Mouse (Mus musculus) thymus, postnatal 4 days (tissue): ENCODE results near the gene Alkbh7.

ENCODE experiments used
- DNase-seq: peaks from one replicate; pipeline ENCODE4 v3.0.0; 2021

Alkbh7 gene

DNA sequence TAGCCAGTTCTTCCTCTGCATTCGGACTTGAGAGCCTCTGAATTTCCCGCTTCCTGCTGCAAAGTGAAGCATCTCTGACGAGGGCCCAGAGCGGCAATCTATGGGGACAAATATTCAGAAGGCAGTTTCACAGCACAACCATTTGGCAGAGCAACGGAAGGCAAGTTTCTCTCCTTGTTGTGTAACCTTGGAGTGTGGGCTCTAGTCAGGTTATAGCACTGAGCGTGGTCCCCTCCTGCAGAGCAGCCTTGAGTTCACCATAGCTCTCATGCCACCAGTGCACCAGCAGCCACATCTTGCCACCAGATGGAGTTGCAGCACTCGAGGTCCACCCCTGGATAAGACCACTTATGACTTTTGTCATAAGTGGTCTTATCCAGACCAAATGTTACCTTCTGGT is 8.7 kb upstream of the Alkbh7 start:
- DNase-seq, result no peak

DNA sequence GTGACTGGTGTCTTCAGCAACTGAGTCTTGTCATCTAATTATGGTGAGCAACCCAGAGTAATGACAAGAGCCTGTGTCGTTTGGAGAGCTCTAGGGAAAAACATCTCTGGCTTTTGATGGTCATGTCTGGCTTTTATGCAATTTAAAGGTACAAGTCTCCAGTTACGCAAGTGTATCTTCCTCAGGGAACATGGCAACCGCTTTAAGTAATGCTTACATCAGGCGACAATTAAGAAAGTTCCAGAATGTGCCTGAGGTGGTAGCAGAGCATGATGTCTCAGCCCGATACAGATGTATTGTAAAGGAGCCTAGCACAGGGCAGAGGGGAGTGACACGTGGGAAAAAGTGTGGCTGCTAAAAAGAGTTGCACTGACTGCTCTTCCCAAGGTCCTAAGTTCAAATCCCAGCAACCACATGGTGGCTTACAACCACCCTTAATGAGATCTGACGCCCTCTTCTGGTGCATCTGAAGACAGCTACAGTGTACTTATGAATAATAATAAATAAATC is 8.2 kb upstream of the Alkbh7 start:
- no peak for DNase-seq

DNA sequence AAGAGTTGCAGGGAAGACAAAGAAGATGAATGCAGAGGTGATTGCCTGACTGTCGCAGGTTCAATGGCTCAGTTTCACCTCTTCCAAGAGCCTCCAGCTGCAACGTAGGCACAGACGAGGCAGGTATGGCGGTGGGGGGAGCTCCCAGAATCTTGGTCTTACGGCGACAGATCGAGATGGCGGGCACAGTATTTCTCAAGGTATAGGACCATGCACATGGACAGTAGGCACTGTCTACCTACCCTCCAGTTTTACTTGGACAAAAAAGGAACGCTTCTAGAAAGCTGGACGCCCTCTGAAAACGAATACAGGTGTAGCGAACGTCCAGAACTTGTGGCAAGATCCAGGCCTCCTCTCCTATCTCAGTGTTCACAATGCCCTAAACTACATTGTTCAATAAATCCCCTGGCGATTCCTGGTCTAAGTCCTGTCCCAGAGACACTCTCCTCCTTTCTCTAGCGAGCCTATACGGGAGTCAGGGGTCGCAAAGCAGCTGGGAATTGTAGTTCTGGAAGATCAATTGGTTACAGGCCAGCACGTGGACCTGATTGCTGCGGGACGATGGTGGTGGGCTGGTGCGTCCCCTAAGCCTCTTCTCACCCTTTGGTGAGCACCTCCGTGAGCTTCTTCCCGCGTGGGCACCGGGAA is 7.5 kb upstream of the Alkbh7 start:
- DNase-seq, result peak; percentile 48

DNA sequence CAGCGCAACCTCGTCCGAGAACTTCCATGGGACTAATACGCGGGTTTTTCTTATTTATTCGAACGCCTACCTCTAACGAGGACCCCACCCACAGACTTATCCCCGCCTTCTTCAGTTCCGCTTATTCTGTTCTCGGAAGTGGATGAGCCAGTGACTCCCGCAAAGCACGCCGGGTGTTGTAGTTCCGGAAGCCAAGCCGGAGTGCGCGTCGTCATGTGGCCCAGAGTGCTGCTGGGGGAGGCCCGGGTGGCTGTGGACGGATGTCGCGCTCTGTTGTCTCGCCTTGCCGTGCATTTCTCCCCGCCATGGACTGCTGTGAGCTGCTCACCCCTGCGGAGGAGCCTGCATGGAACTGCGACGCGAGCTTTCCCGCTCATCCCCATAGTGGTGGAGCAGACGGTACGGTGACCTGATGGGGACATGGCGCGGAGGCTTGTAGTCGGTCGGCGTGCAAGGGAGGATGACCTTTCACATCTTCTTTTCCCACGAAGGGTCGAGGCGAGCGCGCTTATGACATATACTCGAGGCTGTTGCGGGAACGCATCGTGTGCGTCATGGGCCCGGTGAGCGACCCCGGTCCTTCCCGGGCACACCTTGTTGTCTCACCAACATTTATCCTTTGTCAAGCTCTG is 6.9 kb upstream of the Alkbh7 start, which contains the start of gene Clpp:
Gene Clpp (plus strand): TSS at position 191 of the 632 bp plus-strand sequence.
- DNase-seq, result peak; percentile 96

DNA sequence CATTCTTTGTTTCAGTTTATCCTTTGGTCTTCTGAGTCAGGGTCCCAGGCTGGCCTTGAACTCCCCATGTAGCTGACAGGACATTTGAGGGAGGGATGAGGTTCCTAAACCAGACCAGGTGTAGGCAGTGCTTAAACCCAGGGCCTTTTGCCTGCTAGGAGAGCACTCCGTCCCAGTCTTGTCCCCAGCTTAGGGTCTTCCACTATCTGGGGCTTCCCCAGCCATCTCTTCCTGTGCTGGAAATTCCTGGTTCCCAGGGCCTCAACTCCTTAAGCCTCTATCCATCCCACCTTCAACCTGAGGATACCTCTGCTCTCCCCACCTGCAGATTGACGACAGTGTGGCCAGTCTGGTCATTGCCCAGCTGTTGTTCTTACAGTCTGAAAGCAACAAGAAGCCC is 6.2 kb upstream of the Alkbh7 start:
- DNase-seq, result peak; percentile 9

DNA sequence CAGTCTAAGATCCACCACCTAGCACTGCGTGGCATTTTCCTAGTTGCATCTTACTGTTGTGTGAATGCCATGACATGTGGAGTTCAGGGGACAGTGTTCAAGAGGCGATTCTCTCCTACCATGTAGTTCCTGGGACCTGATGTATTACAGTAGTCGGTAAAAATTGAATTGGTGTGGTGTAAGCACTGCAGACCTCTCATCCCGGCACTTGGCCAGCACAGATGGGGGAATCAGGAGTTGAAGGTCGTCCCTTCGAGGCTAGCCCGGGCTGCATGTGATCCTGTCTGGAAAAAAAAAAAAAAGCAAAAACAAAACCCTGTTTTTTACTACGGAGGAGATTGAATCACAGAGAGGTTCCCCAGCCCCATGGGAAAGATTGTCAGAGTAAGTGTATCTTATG is 2.1 kb upstream of the Alkbh7 start:
- DNase-seq, result no peak

DNA sequence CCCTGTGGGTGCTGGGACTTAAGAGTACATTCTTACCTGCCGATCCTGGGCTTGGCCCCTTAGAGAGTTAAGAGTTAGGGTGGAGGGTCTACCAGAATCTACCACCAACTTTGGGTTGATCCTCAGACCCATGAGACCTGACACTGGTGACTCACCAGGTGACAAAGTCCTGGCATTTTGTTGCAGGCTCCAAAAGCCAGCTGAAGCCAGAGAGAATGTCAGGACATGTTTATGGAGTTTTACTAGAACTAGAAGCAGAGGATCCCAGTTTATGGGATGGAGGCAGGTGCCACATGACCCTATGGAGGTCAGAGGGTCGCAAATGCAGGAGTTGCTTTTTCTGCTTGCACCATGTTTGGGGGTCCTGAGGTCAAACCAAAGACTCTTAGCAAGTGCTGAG is 633 bp upstream of the Alkbh7 start:
- no peak for DNase-seq

DNA sequence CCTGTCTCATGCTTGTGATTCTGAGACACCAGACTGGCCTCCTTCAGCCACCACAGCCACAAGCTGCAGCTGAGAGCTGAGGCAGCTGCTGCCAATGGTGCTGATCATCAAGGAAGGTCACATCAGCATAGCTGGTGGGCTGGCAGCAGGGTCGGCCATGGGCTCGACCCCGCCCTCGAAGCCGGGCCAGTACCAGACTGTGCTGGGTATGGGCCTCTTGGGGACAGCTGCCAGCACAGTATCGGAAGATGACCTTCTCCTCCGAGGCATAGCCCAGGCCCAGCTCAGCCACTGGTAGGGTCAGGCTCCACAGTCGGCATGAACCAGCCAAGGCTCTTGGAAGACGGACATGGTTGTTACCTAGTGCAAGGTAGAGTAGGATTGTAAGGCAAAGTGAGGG is 2.3 kb downstream of the Alkbh7 start:
- DNase-seq, result no peak

DNA sequence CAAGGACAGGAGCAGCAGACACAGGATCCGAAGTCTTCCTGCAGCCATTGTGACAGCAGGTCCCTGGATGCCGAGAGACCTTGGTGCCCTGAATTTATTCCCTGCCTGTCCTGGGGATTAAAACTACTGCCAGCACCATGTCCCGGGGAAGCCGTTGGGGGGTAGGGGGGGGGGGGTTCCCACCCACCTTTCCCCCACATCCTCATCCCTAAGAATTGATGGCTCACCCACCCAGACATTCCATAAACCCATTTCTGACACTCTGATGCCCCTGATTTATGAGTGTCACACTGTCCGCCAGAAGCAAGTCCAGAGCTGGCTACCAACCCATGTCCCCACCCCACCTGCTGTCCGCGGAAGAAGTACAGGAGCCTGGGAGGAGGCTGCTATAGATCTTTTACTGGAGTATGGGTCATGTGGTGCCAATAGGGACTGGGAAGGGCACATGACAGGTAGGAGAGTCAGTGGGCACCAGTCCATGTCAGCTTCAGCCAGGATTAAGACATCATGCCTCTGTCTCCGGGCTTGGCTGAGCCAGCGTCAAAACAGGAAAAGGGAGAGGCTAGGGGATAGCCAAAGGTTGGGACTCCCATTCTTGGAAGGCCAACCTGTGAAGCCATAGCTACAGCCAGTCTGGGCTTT is 3.0 kb downstream of the Alkbh7 start, which contains the start of gene Pspn:
Gene Pspn (minus strand): TSS at position 51 of the 642 bp plus-strand sequence.
- no peak for DNase-seq

DNA sequence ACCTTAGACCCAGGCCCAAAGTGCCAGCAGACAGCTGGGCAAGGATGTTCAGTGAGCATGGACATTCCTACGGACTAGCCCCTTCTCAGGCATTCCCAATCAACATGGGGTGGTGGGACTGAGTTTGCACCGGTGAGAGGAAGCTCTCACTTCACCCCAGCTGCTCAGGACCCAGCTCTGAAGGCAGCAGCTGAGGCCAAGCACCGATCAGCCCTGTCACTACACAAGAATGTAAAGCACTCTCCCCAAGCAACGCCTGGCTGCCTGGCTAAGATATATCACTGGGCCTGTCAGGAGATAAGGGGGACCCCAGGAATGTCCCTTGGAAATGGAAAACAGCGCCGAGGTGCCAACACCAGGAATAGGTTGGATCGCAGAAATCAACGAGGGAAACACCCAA is 4.1 kb downstream of the Alkbh7 start:
- no peak for DNase-seq

DNA sequence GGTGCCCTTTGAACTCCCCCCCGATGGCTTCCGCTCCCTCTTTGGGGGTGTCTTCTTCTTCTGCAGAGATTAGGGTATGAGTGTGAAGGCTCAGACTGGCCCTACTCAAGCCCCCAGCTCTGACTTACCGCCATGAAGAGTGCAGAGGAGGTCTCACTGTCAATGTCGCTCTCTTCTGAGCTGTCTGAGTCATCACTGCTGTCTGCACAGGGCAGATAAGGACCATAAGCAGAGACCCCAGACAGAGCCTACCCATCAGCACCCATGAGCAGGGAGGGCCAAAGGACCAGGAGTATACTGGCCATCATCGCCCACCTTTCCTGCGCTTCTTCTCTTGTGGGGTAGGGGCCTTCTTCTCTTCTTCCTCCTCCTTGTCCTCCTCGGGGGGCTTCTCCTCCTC is 6.9 kb downstream of the Alkbh7 start:
- DNase-seq, result no peak

DNA sequence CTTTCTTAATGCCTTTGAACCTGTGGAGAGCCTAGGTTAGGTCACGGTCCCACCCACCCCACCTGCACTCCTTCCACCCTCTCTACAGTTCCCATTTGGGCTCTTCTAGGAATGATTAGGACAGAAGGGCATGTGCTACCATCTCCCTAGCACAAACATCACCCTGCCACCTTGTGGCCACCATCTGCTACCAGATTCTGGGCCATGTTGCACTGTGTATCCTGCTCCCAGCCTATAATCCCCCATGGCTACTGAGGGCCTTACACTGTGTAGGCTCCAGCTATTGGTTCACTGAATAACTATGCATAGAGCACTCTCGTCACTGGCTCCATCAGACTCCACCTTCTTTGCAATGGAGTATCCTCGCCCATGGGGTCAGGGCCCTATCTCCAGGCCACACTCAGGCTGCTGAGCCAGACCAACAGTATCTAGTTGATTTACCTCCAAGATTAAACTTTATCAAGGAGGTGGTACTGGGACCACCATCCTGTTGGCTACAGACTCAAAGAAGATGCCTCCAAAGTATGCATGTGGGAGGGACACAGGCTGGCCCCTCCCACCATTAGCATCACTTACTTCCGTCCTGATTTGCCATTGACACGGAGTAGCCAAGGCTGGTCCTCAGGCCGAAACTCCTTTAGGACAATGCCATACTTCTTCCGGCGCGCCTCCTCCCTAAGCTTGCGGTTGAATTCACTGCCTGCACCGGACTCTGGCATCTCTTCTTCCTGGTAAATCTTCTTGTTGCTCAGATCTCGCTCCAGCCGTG is 10.2 kb downstream of the Alkbh7 start:
- DNase-seq, result no peak

DNA sequence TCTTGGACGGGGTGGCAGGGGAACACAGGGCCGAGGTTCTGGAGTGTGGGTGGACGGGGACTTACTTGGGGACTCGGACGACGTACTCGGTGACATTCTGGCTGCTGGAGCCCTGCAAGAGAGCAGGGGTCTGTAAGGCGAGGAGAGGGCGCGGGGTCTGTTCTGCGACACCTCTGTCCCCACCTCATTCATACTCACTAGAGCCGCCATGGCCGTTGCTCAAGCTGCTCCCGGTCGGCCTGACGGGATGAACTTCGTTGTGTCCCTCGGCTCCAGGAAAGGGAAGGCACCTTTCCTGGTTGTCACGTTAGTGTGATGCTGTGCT is 13.7 kb downstream of the Alkbh7 start:
- no peak for DNase-seq

DNA sequence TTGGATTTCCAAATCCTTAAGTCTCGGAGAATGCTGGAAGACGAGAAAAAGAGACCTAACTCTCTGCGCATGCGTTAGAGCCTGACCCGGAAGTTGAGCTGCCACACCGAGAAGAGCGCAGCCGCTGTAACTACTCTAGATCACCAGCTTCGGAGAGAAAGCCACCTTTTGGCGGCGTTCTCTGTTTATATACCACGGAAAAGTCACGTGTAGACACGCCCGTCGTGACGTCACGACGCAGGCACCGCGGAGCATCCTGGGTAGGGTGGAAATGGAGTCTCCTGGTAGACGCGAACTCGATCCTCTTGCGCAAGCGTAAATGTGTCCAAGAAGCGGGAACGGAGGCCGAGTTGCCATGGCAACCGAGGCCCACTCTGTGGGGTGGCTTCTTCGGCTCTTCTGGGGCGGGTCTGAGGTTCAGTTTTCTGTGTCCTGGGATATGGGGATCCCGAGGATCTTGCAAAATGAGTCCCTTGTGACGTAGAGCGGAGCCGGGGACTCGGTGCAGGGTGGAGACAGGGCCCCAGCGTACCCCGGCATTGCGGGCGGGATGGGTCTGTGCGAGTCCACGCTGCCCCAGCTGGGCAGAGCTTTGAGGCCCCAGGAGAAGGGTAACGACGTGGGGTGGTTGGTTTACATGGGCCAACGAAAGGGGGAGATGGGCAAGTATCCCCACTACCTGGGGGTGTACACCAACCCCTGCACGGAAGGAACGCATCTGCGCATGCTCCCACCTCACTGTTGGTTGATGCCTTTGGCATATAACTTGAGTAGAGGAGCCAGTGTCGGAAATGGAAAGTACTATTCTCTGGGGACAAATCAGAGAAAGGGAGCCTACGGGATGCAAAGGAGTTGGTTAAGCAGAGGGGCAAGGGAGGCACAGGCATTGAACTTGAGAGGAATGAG is 14.3 kb downstream of the Alkbh7 start, which contains the start of the genes Gtf2f1 and Gm17949:
Gene Gtf2f1 (minus strand): TSS at position 53 of the 906 bp plus-strand sequence.
Gene Gm17949 (plus strand): TSS at position 234 of the 906 bp plus-strand sequence.
- DNase-seq, result peak; percentile 92

DNA sequence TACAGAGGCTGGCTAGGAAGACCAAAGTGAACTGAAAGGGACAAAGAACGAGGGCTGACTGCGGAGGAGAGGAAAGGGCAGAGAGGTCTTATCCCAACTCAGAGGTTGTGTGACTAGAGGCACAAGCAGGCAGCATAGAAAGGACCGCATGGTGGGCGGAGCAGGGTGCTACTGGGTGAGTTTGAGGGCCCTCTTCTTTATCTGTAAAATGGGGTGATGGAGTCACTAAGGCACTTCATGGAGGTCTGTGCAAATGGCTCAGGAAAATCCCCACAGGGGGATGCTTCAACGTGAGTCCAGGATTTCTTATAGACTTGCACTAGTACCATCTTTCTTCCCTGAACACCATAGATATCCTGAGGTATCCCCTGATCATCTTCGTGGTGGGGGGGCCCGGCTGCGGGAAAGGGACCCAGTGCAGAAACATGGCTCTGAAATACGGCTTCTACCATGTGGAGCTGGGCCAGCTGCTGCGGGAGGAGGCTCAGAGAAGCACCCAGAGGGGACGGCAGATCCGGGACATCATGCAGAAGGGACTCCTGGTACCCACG is 15.2 kb downstream of the Alkbh7 start:
- DNase-seq, result peak; percentile 35

DNA sequence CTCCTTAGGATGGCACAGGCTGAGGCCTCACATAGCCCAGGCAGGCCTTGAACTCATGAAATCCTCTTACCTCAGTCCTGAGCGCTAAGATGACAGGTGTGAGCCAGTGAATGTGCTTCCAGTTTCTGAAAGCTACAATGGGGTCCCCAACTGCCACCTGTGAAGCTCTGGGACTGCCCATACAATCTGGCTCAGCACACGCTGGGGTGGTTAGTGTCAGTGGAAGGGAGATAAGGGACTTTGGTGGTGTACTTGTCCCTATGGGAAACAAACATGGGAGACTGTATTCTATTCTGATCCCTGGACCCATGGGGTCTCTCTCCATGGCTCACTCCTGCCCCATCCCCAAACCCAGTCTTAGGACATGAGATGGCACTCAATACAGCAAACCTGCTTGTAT is 22.6 kb downstream of the Alkbh7 start:
- no peak for DNase-seq

DNA sequence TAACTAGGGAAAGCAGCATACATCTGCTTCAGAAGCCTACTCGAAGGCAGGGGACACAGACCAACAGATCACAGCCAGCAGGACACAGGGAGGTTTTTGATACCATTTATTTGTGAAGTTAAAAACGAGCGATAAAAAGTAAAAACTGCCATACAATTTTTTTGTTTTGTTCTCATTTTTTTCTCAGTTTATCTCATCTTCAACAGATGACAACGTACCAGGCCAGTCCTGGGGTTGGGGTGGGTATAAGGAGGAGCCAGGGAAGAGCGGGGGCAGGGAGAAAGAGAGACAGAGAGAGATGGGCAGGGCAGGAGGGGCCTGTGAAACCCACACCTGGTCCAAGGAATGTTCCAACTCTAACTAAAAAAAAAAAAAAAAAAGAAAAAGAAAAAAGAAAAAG is 23.8 kb downstream of the Alkbh7 start:
- DNase-seq, result no peak

DNA sequence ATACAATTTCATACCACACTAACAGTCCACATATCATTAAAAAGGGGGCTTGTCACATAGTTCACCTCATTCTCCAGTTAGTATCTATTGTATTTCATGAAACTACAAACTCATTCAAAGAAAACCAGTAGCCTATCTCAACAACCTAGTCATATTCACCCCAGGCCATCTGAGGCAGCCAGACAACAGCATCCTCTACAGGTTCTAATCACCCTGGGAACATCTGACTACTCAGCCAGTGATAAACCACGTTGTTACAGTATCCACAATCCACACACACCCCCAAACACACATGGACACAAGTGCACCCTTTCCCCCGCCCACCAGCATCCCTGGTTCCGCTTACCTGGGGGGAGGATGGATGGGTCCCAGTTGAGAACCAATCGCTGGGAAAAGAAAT is 30.3 kb downstream of the Alkbh7 start:
- DNase-seq, result no peak

DNA sequence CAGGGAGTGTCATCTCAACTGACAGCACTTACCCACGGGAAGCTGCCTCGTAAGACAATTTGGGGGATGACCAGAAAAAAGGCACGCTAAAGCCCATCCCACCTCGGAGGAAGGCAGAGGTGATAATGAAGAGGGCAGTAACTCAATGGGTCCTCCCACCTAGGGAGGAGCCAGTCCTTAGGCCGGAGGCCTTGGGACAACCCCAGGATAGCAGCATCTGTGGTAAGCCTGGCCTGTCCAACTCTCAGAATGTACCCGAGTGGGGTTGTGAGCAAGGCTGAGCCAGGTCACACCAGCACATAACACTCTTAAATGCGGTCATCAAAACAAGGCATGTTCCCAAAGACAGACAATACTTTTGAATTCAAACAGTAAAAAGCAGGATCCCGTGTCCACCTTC is 32.6 kb downstream of the Alkbh7 start:
- no peak for DNase-seq

DNA sequence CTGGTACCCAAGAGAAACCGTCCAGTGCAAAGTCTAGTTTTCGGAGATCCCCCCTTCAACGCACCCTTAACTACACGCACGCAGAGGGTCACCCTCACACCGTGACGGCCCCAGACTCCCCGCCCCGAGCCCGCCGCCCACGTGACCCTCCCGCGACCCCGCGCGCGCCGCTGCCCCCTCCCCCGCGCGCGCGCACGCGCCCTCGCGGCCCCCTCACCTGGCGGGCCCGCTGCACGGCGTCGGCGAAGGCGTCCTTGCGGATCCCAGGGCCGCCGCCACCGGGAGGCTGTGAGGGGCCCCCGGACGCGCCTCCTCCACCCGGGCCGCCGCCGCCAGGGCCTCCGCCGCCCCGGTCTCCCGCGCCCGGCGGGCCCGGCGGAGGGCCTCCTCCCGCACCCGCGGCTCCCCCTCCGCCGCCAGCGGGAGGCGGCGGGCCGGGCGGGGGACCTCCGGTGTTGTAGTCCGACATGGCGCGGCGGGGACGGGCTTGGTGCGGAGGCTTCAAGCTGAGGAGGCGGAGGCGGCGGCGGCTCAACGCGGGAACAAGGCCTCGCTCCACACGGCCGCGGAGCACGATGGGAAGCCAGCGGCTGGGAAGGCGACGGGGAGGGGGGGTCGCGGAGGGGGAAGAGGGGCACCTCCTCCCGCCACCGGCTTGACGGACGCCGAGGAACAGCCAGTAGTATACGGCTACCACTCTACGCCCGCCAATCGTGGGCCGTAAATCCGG is 34.0 kb downstream of the Alkbh7 start, which contains the start of gene Khsrp:
Gene Khsrp (minus strand): TSS at position 592 of the 730 bp plus-strand sequence.
- peak; percentile 86 for DNase-seq
